Mouse (Mus musculus): ENCODE measurements at regions not wholly inside any gene's neighbourhood (a gene's known extent, or its start where the extent isn't known, plus 50 kb on each side); places are given as distances from the start of the nearest gene placed in this dataset.

GRCm38 (mm10) chr8:17618147-17618546, 1359.9 kb downstream of the Defb40 start:
- H3K4me1 ChIP-seq (ENCODE audit: control insufficient read depth, insufficient read depth, low read length), result no peaks in the 10 kb centered on the region; the same call in 1 of the 2 replicates
- TF ChIP-seq CTCF (IDR thresholded peaks at IDR 0.05; ENCODE audit: borderline replicate concordance, insufficient read depth, low read length) (no peak), POLR2A (IDR thresholded peaks at IDR 0.05; ENCODE audit: low read depth, low read length) (no peak)
- peak overlapping the region; percentile 40; the same call in 1 of the 2 replicates for H3K27ac ChIP-seq (ENCODE audit: insufficient read depth, low read length)
- H3K4me3 ChIP-seq (ENCODE audit: insufficient read depth, low read length), result no peak overlapping the region

GRCm38 (mm10) chr8:17602861-17603260, 1375.2 kb downstream of the Defb40 start:
- no peak overlapping the region for H3K27ac ChIP-seq (ENCODE audit: insufficient read depth, low read length)
- H3K4me1 ChIP-seq (ENCODE audit: control insufficient read depth, insufficient read depth, low read length), result no peaks in the 10 kb centered on the region
- no peak overlapping the region for H3K4me3 ChIP-seq (ENCODE audit: insufficient read depth, low read length)
- TF ChIP-seq CTCF (IDR thresholded peaks at IDR 0.05; ENCODE audit: borderline replicate concordance, insufficient read depth, low read length) (no peak), POLR2A (IDR thresholded peaks at IDR 0.05; ENCODE audit: low read depth, low read length) (no peak)

- H3K4me1 ChIP-seq (ENCODE audit: control insufficient read depth, insufficient read depth, low read length), result no peaks in the 10 kb centered on the region
- H3K27ac ChIP-seq (ENCODE audit: insufficient read depth, low read length), result no peak overlapping the region
- TF ChIP-seq CTCF (IDR thresholded peaks at IDR 0.05; ENCODE audit: borderline replicate concordance, insufficient read depth, low read length) (no peak), POLR2A (IDR thresholded peaks at IDR 0.05; ENCODE audit: low read depth, low read length) (no peak)
- H3K4me3 ChIP-seq (ENCODE audit: insufficient read depth, low read length), result no peak overlapping the region
Measured at GRCm38 (mm10) chr8:17598736-17599135, 1379.3 kb downstream of the Defb40 start.

DNA sequence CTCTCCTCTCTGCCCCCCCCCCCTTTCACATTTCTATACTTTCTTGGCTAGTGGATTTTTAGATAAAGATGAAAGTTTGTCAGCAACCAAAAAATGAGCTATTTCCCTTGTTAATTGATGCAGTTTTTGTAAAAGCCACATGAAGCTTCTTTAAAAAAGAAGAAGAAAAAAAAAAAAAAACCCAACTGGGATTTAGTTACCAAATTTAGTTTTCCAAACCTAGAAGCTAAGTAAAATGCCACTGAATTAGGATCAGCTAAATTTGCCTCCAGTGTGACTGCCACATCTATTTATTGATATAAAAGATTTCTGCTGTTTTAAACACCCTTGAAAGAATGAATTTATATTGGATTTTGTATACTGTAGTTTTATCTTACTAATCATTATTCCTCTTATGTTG, 1381.5 kb downstream of the Defb40 start:
- TF ChIP-seq POLR2A (IDR thresholded peaks at IDR 0.05; ENCODE audit: low read depth, low read length), result no peak
- no peak for TF ChIP-seq CTCF (IDR thresholded peaks at IDR 0.05; ENCODE audit: borderline replicate concordance, insufficient read depth, low read length)
- no peak overlapping the region for H3K27ac ChIP-seq (ENCODE audit: insufficient read depth, low read length)
- no peak overlapping the region for H3K4me3 ChIP-seq (ENCODE audit: insufficient read depth, low read length)
- no peaks in the 10 kb centered on the region for H3K4me1 ChIP-seq (ENCODE audit: control insufficient read depth, insufficient read depth, low read length)

GRCm38 (mm10) chr8:17594607-17595006, 1383.4 kb downstream of the Defb40 start:
- TF ChIP-seq CTCF (IDR thresholded peaks at IDR 0.05; ENCODE audit: borderline replicate concordance, insufficient read depth, low read length) (no peak), POLR2A (IDR thresholded peaks at IDR 0.05; ENCODE audit: low read depth, low read length) (no peak)
- no peak overlapping the region for H3K27ac ChIP-seq (ENCODE audit: insufficient read depth, low read length)

GRCm38 (mm10) chr8:17590135-17590534, 1387.9 kb downstream of the Defb40 start:
- Histone ChIP-seq H3K4me3 (ENCODE audit: insufficient read depth, low read length) (no peak overlapping the region), H3K27ac (ENCODE audit: insufficient read depth, low read length) (no peak overlapping the region), H3K4me1 (ENCODE audit: control insufficient read depth, insufficient read depth, low read length) (no peaks in the 10 kb centered on the region)
- TF ChIP-seq POLR2A (IDR thresholded peaks at IDR 0.05; ENCODE audit: low read depth, low read length) (no peak), CTCF (IDR thresholded peaks at IDR 0.05; ENCODE audit: borderline replicate concordance, insufficient read depth, low read length) (no peak)

More at GRCm38 (mm10) chr8:17594607-17595006, 1383.4 kb downstream of the Defb40 start:
- H3K4me3 ChIP-seq (ENCODE audit: insufficient read depth, low read length), result no peak overlapping the region
- H3K4me1 ChIP-seq (ENCODE audit: control insufficient read depth, insufficient read depth, low read length), result no peaks in the 10 kb centered on the region

GRCm38 (mm10) chr8:17588189-17588588, 1389.9 kb downstream of the Defb40 start:
- H3K27ac ChIP-seq (ENCODE audit: insufficient read depth, low read length), result no peak overlapping the region
- H3K4me1 ChIP-seq (ENCODE audit: control insufficient read depth, insufficient read depth, low read length), result no peaks in the 10 kb centered on the region
- H3K4me3 ChIP-seq (ENCODE audit: insufficient read depth, low read length), result no peak overlapping the region
- no peak for TF ChIP-seq POLR2A (IDR thresholded peaks at IDR 0.05; ENCODE audit: low read depth, low read length)
- no peak for TF ChIP-seq CTCF (IDR thresholded peaks at IDR 0.05; ENCODE audit: borderline replicate concordance, insufficient read depth, low read length)

- TF ChIP-seq CTCF (IDR thresholded peaks at IDR 0.05; ENCODE audit: borderline replicate concordance, insufficient read depth, low read length) (no peak), POLR2A (IDR thresholded peaks at IDR 0.05; ENCODE audit: low read depth, low read length) (no peak)
- H3K27ac ChIP-seq (ENCODE audit: insufficient read depth, low read length), result no peak overlapping the region
- H3K4me3 ChIP-seq (ENCODE audit: insufficient read depth, low read length), result no peak overlapping the region
- no peaks in the 10 kb centered on the region for H3K4me1 ChIP-seq (ENCODE audit: control insufficient read depth, insufficient read depth, low read length)
Measured at GRCm38 (mm10) chr8:17587261-17587861, 1390.7 kb downstream of the Defb40 start.
